Mouse (Mus musculus) bone marrow, adult 2 months (tissue): ENCODE results near the gene Nrxn1. TPM values are rescaled to one million over a fixed set of nuclear protein-coding genes. Genes with fewer than 3 reads are reported as not detected.

Experiments
- H3K27ac ChIP-seq: fragments of 200-500 bp; 2 replicates; pipeline ENCODE4 v1.5.1; 2012; ENCODE audit warnings: low read depth, mild to moderate bottlenecking, control low read depth, inconsistent platforms, low read length; ENCODE audit not compliant: control insufficient read depth, poor library complexity, insufficient read depth
- H3K4me1 ChIP-seq: fragments of 200-500 bp; 2 replicates; pipeline ENCODE4 v1.6.1; 2011; ENCODE audit warnings: low read length; ENCODE audit not compliant: control insufficient read depth, insufficient read depth
- H3K4me3 ChIP-seq: fragments of 200-500 bp; replicated peaks from 2 replicates; pipeline ENCODE3; 2011; ENCODE audit warnings: mild to moderate bottlenecking, low read depth, low read length, control low read depth; ENCODE audit not compliant: control insufficient read depth
- CTCF ChIP-seq: fragments of 200-500 bp; IDR thresholded peaks from 2 replicates; pipeline ENCODE4 v1.5.1; 2011; ENCODE audit warnings: low read length, control low read depth; ENCODE audit not compliant: control insufficient read depth, insufficient read depth
- POLR2A ChIP-seq: fragments of 200-500 bp; IDR thresholded peaks from 2 replicates; pipeline ENCODE4 v1.6.1; 2011; ENCODE audit warnings: low read depth, mild to moderate bottlenecking, control low read depth, low read length, borderline replicate concordance; ENCODE audit not compliant: control insufficient read depth
- WGBS: fragments of 180-500 bp; shearing (Covaris S2); methylation state at CpG from one replicate; pipeline ENCODE4 v1.1.7; 2018; 5-methylcytosine and 5-hydroxymethylcytosine counted together
- polyA plus RNA-seq: library from polyadenylated mRNA; stranded (reverse); fragments of >200 nt; gene quantifications from 2 replicates; pipeline ENCODE4 v1.2.4, GENCODE M21; 2011; ENCODE audit warnings: low replicate concordance; ENCODE audit not compliant: missing spikeins, insufficient read depth, insufficient read length

The Nrxn1 gene
- polyA plus RNA-seq, 1 experiment = not detected

DNA sequence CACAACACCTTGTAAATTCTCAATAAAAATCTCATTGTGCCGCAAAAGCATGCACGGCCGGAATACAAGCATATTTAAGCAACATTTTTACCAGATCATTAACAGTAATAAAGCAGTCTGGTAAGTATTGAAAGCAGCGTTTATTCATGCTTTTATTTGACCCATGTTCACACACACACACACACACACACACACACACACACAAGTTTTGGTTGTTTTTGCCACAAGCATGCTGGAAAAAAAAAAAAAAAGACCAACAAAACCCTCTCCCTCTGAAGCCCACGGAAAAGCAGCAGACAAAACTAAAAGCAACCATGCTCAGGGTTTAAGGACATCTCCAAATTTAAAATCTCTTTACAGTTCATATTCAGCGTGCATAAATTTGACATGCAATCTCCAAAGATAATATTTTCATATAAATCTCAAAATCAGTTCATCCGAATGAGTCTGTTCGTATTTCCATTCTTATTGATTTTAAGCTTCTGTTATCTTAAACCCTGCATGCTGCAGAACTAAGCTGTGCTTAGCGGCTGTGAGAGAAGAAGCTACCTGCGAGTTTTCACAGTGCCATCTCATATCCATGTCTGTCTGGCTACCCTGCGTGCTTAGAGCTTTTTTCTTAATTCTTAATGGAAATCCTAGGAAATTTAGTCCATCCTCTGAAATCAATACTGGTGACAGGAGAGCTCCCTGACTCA, 1005.1 kb downstream of the Nrxn1 start:
- H3K4me1 ChIP-seq = no peaks in the 10 kb centered on the region
- WGBS = 74% methylated on average over 11 of the region's 11 CpGs
- H3K27ac ChIP-seq = no peak overlapping the region
- TF ChIP-seq POLR2A (no peak), CTCF (no peak)
- H3K4me3 ChIP-seq = no peak overlapping the region

DNA sequence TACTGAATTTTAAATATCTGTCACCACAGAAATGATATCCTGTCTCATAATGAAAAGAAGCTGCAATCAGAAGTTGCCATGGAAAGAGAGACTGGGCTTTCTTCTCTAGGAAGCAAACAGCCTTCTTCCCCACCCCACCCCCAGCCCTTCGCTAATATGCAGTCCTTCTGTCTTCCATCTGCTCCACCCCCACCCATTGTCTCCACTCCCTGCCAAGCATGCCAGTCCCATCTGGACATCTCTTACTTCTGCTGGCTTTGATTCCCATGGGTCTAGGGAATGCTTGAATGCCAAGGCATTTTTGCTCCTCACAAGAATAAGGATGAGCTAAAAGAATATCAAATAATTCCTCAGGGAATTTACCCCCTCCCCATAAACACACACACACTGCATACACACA, 1006.0 kb downstream of the Nrxn1 start:
- no peak overlapping the region for H3K27ac ChIP-seq
- H3K4me1 ChIP-seq = no peaks in the 10 kb centered on the region
- whole genome bisulfite sequencing = 59% methylated on average over 1 of the region's 1 CpGs
- TF ChIP-seq CTCF (no peak), POLR2A (no peak)
- H3K4me3 ChIP-seq = no peak overlapping the region

DNA sequence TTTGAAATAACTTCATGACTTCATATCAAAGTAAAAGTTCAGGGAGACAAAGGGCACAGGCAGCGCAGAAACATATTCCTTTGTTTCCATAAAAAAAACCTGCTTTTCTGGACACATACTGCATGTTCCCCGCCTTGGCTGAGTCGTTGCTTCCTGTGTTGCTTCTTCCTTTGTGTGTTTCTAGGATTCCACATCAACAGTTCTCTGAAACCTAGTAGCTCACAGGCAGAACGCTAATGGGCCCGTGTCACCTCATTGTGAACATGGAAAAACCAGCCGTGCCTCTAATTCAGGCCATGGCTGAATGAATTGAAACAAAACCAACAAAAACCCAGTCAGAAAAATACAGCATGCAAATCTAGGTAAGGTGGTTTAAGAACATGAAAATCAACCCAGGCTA, 1013.9 kb downstream of the Nrxn1 start:
- H3K4me3 ChIP-seq = no peak overlapping the region
- WGBS = 64% methylated on average over 6 of the region's 6 CpGs
- no peak overlapping the region for H3K27ac ChIP-seq
- H3K4me1 ChIP-seq = no peaks in the 10 kb centered on the region
- no peak for TF ChIP-seq CTCF
- no peak for TF ChIP-seq POLR2A

GRCm38 (mm10) chr17:90078488-90078887, 1014.4 kb downstream of the Nrxn1 start:
- TF ChIP-seq CTCF (no peak), POLR2A (no peak)
- Histone ChIP-seq H3K4me1 (no peaks in the 10 kb centered on the region), H3K27ac (no peak overlapping the region), H3K4me3 (no peak overlapping the region)
- 76% methylated on average over 3 of the region's 3 CpGs for WGBS

- 59% methylated on average over 1 of the region's 1 CpGs for WGBS
- H3K27ac ChIP-seq = no peak overlapping the region
- TF ChIP-seq CTCF = no peak
- no peak for TF ChIP-seq POLR2A
Observed at GRCm38 (mm10) chr17:90062866-90063265, 1030.0 kb downstream of the Nrxn1 start.

GRCm38 (mm10) chr17:90060872-90061271, 1032.0 kb downstream of the Nrxn1 start:
- 66% methylated on average over 5 of the region's 5 CpGs for WGBS

More at GRCm38 (mm10) chr17:90062866-90063265, 1030.0 kb downstream of the Nrxn1 start:
- H3K4me3 ChIP-seq = no peak overlapping the region
- H3K4me1 ChIP-seq = no peaks in the 10 kb centered on the region

DNA sequence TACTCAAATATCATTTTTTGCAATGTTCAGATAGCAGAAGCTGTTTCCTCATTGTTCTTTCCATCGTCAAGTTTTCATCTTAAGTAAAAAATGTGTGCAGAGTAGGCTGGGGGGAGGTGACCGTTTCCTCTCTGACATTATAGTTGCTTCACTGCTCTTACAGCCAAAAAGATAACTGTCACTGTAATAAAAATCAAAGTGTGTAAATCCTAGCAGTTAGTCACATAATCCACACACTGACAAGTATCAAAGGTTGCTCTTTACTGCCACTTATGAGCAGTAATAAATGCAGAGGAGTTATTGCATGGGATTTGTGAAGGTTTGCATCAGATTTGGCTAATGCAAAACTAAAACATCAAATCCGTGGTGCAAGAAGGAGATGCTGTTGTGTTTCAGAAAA, 1032.7 kb downstream of the Nrxn1 start:
- TF ChIP-seq CTCF (no peak), POLR2A (no peak)
- Histone ChIP-seq H3K27ac (no peak overlapping the region), H3K4me1 (no peaks in the 10 kb centered on the region), H3K4me3 (no peak overlapping the region)
- 43% methylated on average over 3 of the region's 3 CpGs for WGBS

More at GRCm38 (mm10) chr17:90060872-90061271, 1032.0 kb downstream of the Nrxn1 start:
- no peaks in the 10 kb centered on the region for H3K4me1 ChIP-seq
- TF ChIP-seq CTCF (no peak), POLR2A (no peak)
- H3K4me3 ChIP-seq = no peak overlapping the region
- H3K27ac ChIP-seq = no peak overlapping the region

- 69% methylated on average over 7 of the region's 7 CpGs for WGBS
- TF ChIP-seq POLR2A (no peak), CTCF (no peak)
- Histone ChIP-seq H3K27ac (no peak overlapping the region), H3K4me1 (no peaks in the 10 kb centered on the region), H3K4me3 (no peak overlapping the region)
Observed at GRCm38 (mm10) chr17:90059320-90060111, 1033.4 kb downstream of the Nrxn1 start.

DNA sequence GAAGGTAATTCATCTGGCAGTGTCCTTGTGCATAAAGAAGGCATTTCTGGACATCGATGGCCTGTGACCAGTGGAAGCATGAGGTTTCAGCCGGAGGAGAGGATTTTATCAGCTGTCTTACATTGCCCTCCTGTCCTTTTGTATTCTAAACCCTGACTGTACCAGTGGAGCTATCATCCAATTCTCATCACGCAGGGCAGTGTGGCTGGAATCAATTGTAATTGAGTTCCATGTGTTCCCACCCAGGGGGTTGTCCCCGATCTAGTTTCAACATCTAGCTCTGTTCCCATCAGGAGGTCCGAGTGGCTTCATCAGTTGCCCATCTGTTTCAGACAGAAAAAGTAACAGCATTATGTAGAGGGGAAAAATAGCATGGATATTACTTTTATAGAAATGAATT, 1038.6 kb downstream of the Nrxn1 start:
- Histone ChIP-seq H3K4me3 (no peak overlapping the region), H3K27ac (no peak overlapping the region), H3K4me1 (no peaks in the 10 kb centered on the region)
- 78% methylated on average over 5 of the region's 5 CpGs for WGBS
- TF ChIP-seq CTCF (no peak), POLR2A (no peak)
